Mouse (Mus musculus): ENCODE measurements around the gene Cd79a. TPM values are rescaled to one million over a fixed set of nuclear protein-coding genes. Genes with fewer than 3 reads are reported as not detected.

Gene Cd79a
- under 1 TPM; 0.37 to 0.38 TPM for total RNA-seq (2021)
- long read RNA-seq, experiment 1: 0 reads
- long read RNA-seq, experiment 2, partial matches to known transcripts: 1 of 1 reads
- long read RNA-seq, experiment 2, other reads (novel, unspliced or antisense): 0 of 1 reads

DNA sequence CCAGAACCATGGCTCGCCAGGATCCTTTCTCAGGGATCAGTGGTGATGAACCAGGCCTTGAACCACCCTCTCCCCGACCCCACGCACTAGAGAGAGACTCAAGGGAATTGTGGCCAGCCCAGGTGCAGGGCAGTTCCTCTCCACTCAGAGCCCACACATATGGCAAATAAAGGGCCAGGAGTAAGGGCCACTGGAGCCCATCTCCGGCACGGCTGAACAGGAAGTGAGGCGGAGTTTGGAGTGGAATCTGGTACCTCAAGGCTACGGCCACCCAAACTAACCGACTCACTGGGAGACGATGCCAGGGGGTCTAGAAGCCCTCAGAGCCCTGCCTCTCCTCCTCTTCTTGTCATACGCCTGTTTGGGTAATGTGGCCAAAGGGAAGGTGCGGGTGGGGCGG lies at the start of gene Cd79a:
Gene Cd79a (plus strand): TSS at position 158 of the 400 bp plus-strand sequence.
- TF ChIP-seq CTCF (IDR thresholded peaks at IDR 0.05): no peak
- Histone ChIP-seq H3K4me3 (no peak within 1 kb of the TSS), H3K27ac (no peak within 1 kb of the TSS)
- no peak for DNase-seq (ENCODE audit: extremely low spot score in 1 of 2, low spot score in 2 of 2)
- intact Hi-C loops (cut with DNase I): no loop called here

GRCm38 (mm10) chr7:24850162-24850561 lies 47.0 kb upstream of the Cd79a start:
- peak; percentile 47 to 54 for DNase-seq (ENCODE audit: extremely low spot score in 1 of 2, low spot score in 2 of 2)
- intact Hi-C loops (cut with DNase I): no loop called here
- no peak for TF ChIP-seq CTCF (IDR thresholded peaks at IDR 0.05)
- H3K27ac ChIP-seq: no peak overlapping the region
- no peak overlapping the region for H3K4me3 ChIP-seq

GRCm38 (mm10) chr7:24850899-24851303 lies 46.3 kb upstream of the Cd79a start:
- TF ChIP-seq CTCF (IDR thresholded peaks at IDR 0.05): no peak
- no peak for DNase-seq (ENCODE audit: extremely low spot score in 1 of 2, low spot score in 2 of 2)
- Histone ChIP-seq H3K4me3 (no peak overlapping the region), H3K27ac (no peak overlapping the region)
- intact Hi-C loops (cut with DNase I): no loop called here

GRCm38 (mm10) chr7:24851596-24852325 lies 45.4 kb upstream of the Cd79a start:
- TF ChIP-seq CTCF (IDR thresholded peaks at IDR 0.05): no peak
- no peak for DNase-seq (ENCODE audit: extremely low spot score in 1 of 2, low spot score in 2 of 2)
- H3K4me3 ChIP-seq: no peak overlapping the region
- intact Hi-C loops (cut with DNase I): no loop called here
- H3K27ac ChIP-seq: no peak overlapping the region

- Histone ChIP-seq H3K27ac (no peak overlapping the region), H3K4me3 (no peak overlapping the region)
- intact Hi-C loops (cut with DNase I): no loop called here
- no peak for TF ChIP-seq CTCF (IDR thresholded peaks at IDR 0.05)
- no peak for DNase-seq (ENCODE audit: extremely low spot score in 1 of 2, low spot score in 2 of 2)
Measured at GRCm38 (mm10) chr7:24852557-24853232, 44.5 kb upstream of the Cd79a start.

DNA sequence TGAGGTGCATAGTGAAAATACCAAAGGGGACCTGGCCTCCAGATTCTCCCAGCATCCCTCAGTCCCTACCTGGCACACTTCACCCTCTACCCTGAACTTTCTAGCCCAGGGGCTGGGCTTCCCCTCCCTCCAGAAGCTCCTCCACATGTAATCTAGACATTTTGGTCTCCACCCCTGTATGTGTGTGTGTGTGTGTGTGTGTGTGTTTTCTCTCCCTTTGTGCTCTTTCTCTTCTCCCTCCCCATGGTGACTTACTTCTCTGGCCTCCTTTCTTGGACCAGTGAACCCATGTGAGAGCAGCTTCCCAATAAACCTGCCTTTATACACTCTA lies 44.0 kb upstream of the Cd79a start:
- Histone ChIP-seq H3K4me3 (no peak overlapping the region), H3K27ac (no peak overlapping the region)
- DNase-seq (ENCODE audit: extremely low spot score in 1 of 2, low spot score in 2 of 2): no peak
- intact Hi-C loops (cut with DNase I): no loop called here
- no peak for TF ChIP-seq CTCF (IDR thresholded peaks at IDR 0.05)

GRCm38 (mm10) chr7:24853695-24854094 lies 43.5 kb upstream of the Cd79a start:
- intact Hi-C loops (cut with DNase I): no loop called here
- TF ChIP-seq CTCF (IDR thresholded peaks at IDR 0.05): no peak
- Histone ChIP-seq H3K27ac (no peak overlapping the region), H3K4me3 (no peak overlapping the region)
- DNase-seq (ENCODE audit: extremely low spot score in 1 of 2, low spot score in 2 of 2): no peak

DNA sequence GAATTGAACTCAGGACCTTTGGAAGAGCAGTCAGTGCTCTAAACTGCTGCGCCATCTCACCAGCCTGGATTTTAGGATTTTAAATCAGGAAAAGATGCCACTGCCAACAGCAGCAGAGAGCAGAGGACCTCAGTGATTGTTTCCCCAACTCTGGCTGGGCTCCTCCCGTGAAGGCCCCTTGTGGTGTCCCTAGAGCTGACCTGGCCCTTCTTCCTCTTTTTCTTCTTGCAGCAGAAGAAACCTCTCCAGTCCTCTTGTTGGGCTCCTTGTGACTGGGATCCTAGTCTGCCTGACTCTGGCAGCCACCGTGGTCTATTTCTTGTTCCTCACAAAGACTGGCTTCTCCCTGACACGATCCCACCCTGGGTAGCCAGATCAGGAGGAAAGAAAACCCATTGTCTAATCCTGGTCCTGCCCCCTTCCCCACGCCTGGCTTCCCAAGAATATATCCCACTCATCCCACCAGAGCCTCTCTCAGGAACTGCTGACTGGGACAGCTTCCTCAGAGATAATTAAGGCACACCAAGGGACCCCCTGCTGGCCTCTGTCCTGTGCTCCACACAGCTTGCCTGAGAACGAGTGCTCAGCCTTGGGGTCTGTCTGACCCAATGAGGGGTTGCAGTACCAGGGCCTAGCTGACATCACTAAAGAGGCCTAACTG lies 40.6 kb upstream of the Cd79a start:
- no peak for DNase-seq (ENCODE audit: extremely low spot score in 1 of 2, low spot score in 2 of 2)
- H3K4me3 ChIP-seq: no peak overlapping the region
- intact Hi-C loops (cut with DNase I): no loop called here
- no peak overlapping the region for H3K27ac ChIP-seq
- TF ChIP-seq CTCF (IDR thresholded peaks at IDR 0.05): no peak

DNA sequence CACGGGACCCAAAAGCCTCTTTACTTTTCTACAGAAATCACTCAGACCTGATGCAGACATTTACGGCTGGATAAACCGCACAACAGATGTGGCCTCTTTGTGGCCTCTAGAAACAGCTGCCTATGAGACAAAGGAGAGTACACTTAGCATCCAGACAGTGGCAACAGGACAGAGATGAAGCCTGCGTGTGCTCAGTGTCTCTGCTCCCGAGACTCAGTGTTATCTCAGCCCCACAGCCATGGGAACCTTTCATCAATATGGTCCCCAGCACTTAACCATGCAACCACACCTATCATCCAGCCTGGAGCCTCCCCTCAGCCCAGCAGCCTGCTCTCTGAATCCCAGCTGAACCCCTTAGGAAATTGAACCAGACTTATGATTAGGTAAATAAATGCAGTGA lies 37.9 kb upstream of the Cd79a start:
- no peak for TF ChIP-seq CTCF (IDR thresholded peaks at IDR 0.05)
- H3K27ac ChIP-seq: no peak overlapping the region
- intact Hi-C loops (cut with DNase I): no loop called here
- DNase-seq (ENCODE audit: extremely low spot score in 1 of 2, low spot score in 2 of 2): no peak
- no peak overlapping the region for H3K4me3 ChIP-seq

- H3K27ac ChIP-seq: no peak within 1 kb of the TSS
- no peak for DNase-seq (ENCODE audit: extremely low spot score in 1 of 2, low spot score in 2 of 2)
- H3K4me3 ChIP-seq: no peak within 1 kb of the TSS
- intact Hi-C loops (cut with DNase I): no loop called here
- no peak for TF ChIP-seq CTCF (IDR thresholded peaks at IDR 0.05)
Measured at GRCm38 (mm10) chr7:24861913-24862312, 35.3 kb upstream of the Cd79a start, which contains the start of gene Gm9844. TSS of gene Gm9844 (plus strand) at chr7:24862213.

DNA sequence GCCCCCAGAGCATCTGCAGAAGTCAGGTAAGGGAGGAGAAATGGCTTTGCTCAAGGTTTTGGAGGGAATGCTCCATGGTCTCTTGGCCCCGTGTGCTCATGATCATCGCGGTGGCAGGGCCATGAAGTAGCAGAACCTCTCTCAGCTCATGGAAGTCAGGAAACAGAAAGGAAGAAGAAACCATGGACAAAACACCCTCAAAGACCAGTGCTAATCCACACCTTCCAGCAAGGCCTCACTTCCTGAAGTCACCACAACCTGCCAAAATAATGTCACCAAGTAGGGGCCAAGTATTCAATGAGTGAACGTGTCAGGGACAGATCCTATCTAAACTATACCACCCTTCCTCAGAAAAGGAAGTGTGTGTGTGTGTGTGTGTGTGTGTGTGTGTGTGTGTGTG lies 34.3 kb upstream of the Cd79a start:
- H3K4me3 ChIP-seq: no peak overlapping the region
- no peak for TF ChIP-seq CTCF (IDR thresholded peaks at IDR 0.05)
- no peak for DNase-seq (ENCODE audit: extremely low spot score in 1 of 2, low spot score in 2 of 2)
- H3K27ac ChIP-seq: no peak overlapping the region
- intact Hi-C loops (cut with DNase I): no loop called here

DNA sequence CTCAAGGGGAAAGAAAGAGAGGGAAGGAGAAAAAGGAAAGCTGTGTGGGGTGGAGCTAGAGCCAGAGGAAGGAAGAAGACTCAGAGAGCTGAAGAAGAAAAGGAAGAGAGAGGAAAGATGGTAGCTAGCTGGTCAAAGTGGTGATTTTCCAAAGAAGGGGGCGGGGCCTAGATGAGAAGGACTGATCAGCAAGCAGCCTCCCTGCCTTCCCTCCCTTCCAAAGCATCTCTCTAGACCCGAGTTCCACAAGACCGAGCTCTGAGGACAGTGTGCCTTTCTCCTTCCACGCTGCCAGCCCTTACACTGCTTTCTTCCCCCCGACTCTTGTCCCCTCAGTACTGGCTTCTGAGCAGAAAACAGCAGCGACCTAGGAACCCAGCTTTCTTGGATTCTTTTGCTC lies 33.0 kb upstream of the Cd79a start:
- DNase-seq (ENCODE audit: extremely low spot score in 1 of 2, low spot score in 2 of 2): no peak
- no peak for TF ChIP-seq CTCF (IDR thresholded peaks at IDR 0.05)
- intact Hi-C loops (cut with DNase I): no loop called here
- Histone ChIP-seq H3K4me3 (no peak overlapping the region), H3K27ac (no peak overlapping the region)
